Mouse (Mus musculus) frontal cortex, adult (tissue): Measurements from ENCODE around the gene Map2.

Source experiments
- ATAC-seq: cut with Nextera tagmentation; 2 replicates; pipeline ENCODE4 v1.9.2; 2017; ENCODE audit warnings: mild to moderate bottlenecking, moderate library complexity, mixed read lengths; ENCODE audit not compliant: low TSS enrichment

Gene Map2

GRCm38 (mm10) chr1:66292121-66292881 lies 117.2 kb downstream of the Map2 start:
- ATAC-seq: peak; percentile 82

- ATAC-seq: no peak
Measured at GRCm38 (mm10) chr1:66299376-66299775, 124.3 kb downstream of the Map2 start.

GRCm38 (mm10) chr1:66320378-66321135 lies 145.5 kb downstream of the Map2 start:
- peak; percentile 36 for ATAC-seq

- no peak for ATAC-seq
Measured at GRCm38 (mm10) chr1:66321136-66321502, 146.0 kb downstream of the Map2 start.

GRCm38 (mm10) chr1:66321631-66322142 lies 146.6 kb downstream of the Map2 start:
- ATAC-seq: peak; percentile 86

- ATAC-seq: peak; percentile 80
Measured at GRCm38 (mm10) chr1:66323461-66323860, 148.4 kb downstream of the Map2 start.

- ATAC-seq: no peak
Measured at GRCm38 (mm10) chr1:66324951-66325350, 149.9 kb downstream of the Map2 start.

GRCm38 (mm10) chr1:66328996-66329395 lies 153.9 kb downstream of the Map2 start:
- no peak for ATAC-seq

- ATAC-seq: no peak
Measured at GRCm38 (mm10) chr1:66329534-66329933, 154.5 kb downstream of the Map2 start.

GRCm38 (mm10) chr1:66335724-66336284 lies 160.7 kb downstream of the Map2 start:
- no peak for ATAC-seq

GRCm38 (mm10) chr1:66339213-66339612 lies 164.1 kb downstream of the Map2 start:
- ATAC-seq: no peak

- ATAC-seq: peak; percentile 62
Measured at GRCm38 (mm10) chr1:66348404-66349165, 173.5 kb downstream of the Map2 start.

GRCm38 (mm10) chr1:66349166-66349835 lies 174.2 kb downstream of the Map2 start:
- no peak for ATAC-seq

- no peak for ATAC-seq
Measured at GRCm38 (mm10) chr1:66351366-66351765, 176.3 kb downstream of the Map2 start.

GRCm38 (mm10) chr1:66361799-66362198 lies 186.7 kb downstream of the Map2 start:
- ATAC-seq: no peak

GRCm38 (mm10) chr1:66363285-66363684 lies 188.2 kb downstream of the Map2 start:
- ATAC-seq: peak; percentile 12; the same call in 1 of the 2 replicates

GRCm38 (mm10) chr1:66364386-66364785 lies 189.3 kb downstream of the Map2 start:
- no peak for ATAC-seq

- peak; percentile 84 for ATAC-seq
Measured at GRCm38 (mm10) chr1:66365600-66365999, 190.5 kb downstream of the Map2 start.

- ATAC-seq: no peak
Measured at GRCm38 (mm10) chr1:66369486-66369885, 194.4 kb downstream of the Map2 start.

- ATAC-seq: no peak
Measured at GRCm38 (mm10) chr1:66371371-66371770, 196.3 kb downstream of the Map2 start.

- no peak for ATAC-seq
Measured at GRCm38 (mm10) chr1:66386321-66386720, 211.2 kb downstream of the Map2 start.
